Mouse (Mus musculus) kidney, adult 9 months (tissue): ENCODE measurements at regions not wholly inside any gene's neighbourhood (a gene's known extent, or its start where the extent isn't known, plus 50 kb on each side); places are given as distances from the start of the nearest gene placed in this dataset.

ENCODE experiments used
- DNase-seq: peaks from one replicate; pipeline ENCODE4 v3.0.0; 2022

- DNase-seq = peak; percentile 7
Measured at GRCm38 (mm10) chr2:117928062-117928461, 183.6 kb upstream of the Thbs1 start.

DNA sequence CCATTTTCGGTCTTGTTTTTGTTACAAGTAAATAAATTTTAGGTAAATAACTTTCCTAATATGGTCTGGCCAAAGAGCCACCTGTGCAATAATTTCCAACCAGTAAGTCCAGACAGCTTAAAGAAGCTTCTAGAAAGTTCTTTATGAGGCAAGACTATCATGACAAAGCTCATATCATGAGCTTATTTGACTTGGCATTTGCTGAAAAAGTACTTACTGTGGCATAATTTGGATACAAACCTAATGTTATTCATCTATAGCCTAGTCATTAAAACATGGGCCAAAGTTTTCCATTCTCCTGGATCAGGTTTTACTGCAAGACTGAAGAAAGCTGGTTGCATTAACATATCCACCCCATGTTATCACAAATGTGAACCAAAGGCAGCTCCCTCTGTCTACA lies 182.1 kb upstream of the Thbs1 start:
- DNase-seq = no peak

GRCm38 (mm10) chr2:117930895-117931537 lies 180.7 kb upstream of the Thbs1 start:
- DNase-seq = no peak

DNA sequence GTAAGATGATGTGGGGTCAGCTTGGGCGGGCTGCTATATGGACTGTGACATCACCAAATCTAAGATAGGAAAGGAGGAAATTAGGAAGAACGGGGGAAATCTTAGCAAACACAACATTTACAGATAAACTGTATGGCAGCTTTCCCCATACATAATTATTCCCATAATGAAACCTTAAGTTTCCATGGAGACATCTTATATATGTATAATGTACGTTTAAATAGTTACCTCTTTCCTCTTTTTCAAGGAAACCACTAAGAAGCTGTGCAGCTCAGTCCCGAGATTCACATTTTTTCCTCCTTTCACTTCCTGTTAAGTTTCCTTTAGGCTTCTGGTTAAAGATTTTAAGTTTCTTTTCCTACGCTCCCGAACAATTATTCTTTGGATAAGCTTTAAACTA lies 175.1 kb upstream of the Thbs1 start:
- no peak for DNase-seq

GRCm38 (mm10) chr2:117938283-117939049 lies 173.2 kb upstream of the Thbs1 start:
- no peak for DNase-seq

GRCm38 (mm10) chr2:117941517-117942096 lies 170.1 kb upstream of the Thbs1 start:
- DNase-seq = no peak

DNA sequence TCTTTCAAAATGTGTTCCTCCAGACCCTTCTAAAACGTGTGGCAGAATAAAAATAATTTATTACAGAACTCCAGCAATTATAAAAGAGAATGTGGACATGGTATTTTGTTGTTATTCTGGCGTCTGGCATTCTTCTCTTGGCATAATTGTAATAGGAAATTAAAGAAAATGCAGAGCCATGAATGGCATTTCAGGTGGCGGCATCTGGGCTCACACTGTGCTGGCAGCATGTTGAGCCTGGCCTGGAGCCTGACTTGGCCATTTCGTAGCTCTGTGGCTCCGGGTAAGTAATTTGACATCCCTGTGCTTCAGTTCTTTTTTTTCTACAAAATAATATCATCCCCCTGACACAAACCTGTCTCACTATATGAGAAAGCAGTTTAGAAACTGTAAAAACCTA lies 168.0 kb upstream of the Thbs1 start:
- no peak for DNase-seq

DNA sequence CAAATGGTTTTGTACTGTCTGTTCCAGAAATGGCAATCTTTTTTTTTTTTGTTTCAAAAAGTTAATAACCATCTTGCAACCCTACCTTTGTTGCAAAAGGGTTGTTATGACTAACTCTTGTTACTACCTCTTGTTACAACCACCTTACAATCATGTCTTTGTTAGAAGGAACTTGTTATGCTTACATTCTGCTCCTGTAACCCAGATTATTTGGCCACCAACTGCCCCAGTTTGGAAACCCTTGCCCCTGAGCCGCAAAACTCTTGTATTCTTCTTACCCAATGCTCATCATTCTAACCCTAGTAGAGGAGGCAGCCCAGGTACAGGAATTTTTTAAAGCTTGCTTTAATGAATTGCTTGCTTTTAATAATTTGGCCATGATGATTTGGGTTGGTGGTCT lies 167.4 kb upstream of the Thbs1 start:
- no peak for DNase-seq

GRCm38 (mm10) chr2:117944942-117945341 lies 166.7 kb upstream of the Thbs1 start:
- no peak for DNase-seq

GRCm38 (mm10) chr2:117950431-117951336 lies 161.0 kb upstream of the Thbs1 start:
- no peak for DNase-seq

DNA sequence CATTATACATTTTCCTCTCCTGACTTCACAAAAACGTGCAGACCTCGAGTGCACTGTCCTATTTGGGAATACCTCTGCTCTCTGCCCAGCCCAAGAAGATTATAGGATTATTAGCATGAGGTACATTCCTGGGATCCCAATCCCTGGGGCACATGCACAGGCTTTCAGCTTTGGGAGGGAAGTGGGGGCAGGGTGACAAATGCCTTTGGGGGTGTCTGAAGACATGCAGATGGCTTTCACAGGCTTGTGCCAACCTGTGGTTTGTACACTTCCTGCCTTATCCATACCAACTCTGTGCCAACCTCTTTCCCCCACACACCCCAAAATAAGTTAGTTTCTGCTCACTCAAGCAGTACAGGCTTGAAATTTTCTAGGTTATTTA lies 160.3 kb upstream of the Thbs1 start:
- DNase-seq = no peak

- no peak for DNase-seq
Measured at GRCm38 (mm10) chr2:117958737-117959136, 152.9 kb upstream of the Thbs1 start.

- DNase-seq = no peak
Measured at GRCm38 (mm10) chr2:117959440-117959839, 152.2 kb upstream of the Thbs1 start.

GRCm38 (mm10) chr2:117962531-117962930 lies 149.1 kb upstream of the Thbs1 start:
- no peak for DNase-seq

GRCm38 (mm10) chr2:117963526-117963925 lies 148.2 kb upstream of the Thbs1 start:
- DNase-seq = no peak

- DNase-seq = no peak
Measured at GRCm38 (mm10) chr2:117965758-117966157, 145.9 kb upstream of the Thbs1 start.

DNA sequence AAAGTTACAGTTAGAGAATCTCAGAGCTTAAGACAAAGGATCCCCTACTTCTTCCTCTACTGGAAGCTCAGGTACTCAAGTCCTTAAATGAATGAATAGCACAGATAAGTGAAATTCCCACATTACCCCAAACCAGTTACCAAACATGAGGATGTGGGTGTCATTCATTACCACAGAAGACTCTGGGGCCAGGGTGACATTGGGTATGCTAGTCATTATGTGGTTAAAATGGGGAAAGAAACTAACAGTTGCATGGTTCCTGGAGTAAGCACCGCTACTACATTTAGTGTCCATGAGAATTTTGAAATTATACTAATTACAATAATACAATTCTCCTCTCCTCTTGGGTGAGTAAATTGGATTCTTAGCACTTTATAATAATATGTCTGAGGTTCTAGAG lies 142.9 kb upstream of the Thbs1 start:
- no peak for DNase-seq

DNA sequence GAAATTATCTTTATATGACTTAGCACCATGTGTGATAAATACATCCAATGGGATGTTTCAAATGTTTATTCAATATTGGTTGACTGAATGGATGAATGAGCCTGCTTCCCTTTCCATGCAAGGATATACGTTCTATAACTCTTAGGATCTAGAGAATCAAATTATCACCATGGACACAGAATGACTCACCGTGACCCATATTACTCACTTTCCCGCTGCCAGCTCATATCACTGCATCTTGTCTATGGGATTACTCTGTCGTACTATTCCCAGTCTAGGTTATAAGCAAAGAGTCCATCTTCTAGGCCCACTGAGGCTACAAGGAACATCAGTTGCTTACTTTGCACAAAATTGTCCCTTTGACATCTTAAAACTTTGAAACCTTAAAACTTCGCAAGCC lies 141.0 kb upstream of the Thbs1 start:
- DNase-seq = no peak

DNA sequence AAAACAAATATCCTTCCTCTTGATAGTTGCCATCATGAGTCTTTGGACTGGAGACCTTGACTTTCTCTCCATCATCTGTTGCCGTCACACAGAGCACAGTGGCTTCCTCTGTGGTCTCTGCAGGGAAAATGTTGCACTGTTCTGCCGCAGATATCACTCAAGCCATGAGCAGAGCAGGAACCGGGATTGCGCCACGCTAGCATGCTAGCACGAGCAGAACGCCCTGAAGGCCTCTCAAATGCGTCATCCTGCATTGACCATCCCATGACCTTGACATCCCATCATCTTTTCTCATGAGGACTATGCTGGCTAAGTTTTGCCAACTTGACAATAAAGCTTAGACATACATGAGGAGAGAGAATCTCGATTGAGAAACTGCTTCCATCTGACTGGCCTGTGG lies 134.6 kb upstream of the Thbs1 start:
- no peak for DNase-seq

DNA sequence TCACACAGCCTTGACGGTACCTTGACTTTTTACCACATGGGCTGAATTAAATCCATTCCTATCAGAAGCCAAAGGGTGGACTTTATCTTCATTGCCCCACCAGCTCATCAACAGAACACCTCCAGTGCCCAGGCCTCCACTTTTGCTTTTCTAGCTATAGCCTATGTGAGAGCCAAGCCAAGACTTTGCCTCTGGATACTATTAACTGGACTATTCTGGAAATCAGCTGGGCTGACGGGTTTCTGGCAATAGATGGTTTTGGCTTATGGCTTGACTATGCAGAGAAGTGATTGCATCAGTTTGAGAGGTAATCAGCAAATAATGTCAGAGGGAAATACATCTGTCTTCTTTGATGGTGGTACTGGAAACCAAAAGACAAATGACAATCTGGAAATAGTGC lies 130.8 kb upstream of the Thbs1 start:
- DNase-seq = no peak

- DNase-seq = no peak
Measured at GRCm38 (mm10) chr2:117984569-117984968, 127.1 kb upstream of the Thbs1 start.

- DNase-seq = no peak
Measured at GRCm38 (mm10) chr2:117987426-117988215, 124.1 kb upstream of the Thbs1 start.
